Comparison of ENCODE assay signal across 11 mouse cellular contexts in genomic region chr13:9030364-9030763, GRCm38 (mm10).
"Had no signal": no experiment of that assay in that cellular context is flagged by ENCODE, and none has a peak within 500 bp of the region (broad histone marks: within the 10 kb centered on the region; RNA-seq: fewer than 3 reads in every experiment).

No protein-coding gene starts in this region.

- DNase-seq: kidney, adult 11 months; kidney, adult 9 months; kidney, postnatal 4 days; left cerebral cortex, postnatal 4 days; lung, adult 2 months; lung, postnatal 36 days; right cerebral cortex, postnatal 14 days had no signal

- H3K9me3 ChIP-seq: liver, embryonic 15.5 days; midbrain, embryonic 15.5 days had no signal

- ATAC-seq: lung, postnatal 0 days; midbrain, embryonic 15.5 days had no signal

- H3K36me3 ChIP-seq: liver, embryonic 15.5 days; midbrain, embryonic 15.5 days had no signal

- H3K27me3 ChIP-seq: liver, embryonic 15.5 days; midbrain, embryonic 15.5 days had no signal

- H3K4me1 ChIP-seq: liver, embryonic 15.5 days; midbrain, embryonic 15.5 days had no signal

- H3K4me3 ChIP-seq: layer of hippocampus, adult 2 months; liver, embryonic 15.5 days; midbrain, embryonic 15.5 days had no signal
